Mouse (Mus musculus) heart, postnatal 14 days (tissue): ENCODE measurements around the gene Pknox1. TPM values are rescaled to one million over a fixed set of nuclear protein-coding genes. Genes with fewer than 3 reads are reported as not detected.
"Not testable (repeated sequence)": the region's sequence is repeated elsewhere in the genome, so short reads cannot be mapped to it uniquely, and the experiment has no call there.

ENCODE experiments used
- DNase-seq, 2 experiments: peaks; one replicate each; pipeline ENCODE4 v3.0.0; 2021 to 2022
- intact Hi-C: fragments of 180-260 bp; cut with DNase I; formaldehyde crosslinking; loops from one replicate; pipeline ENCODE4 v1.15.1; 2025
- total RNA-seq, 2 experiments: library from RNA; stranded (reverse); gene quantifications; 2 replicates each; pipeline ENCODE4 v1.2.3; 2021

Gene Pknox1
- total RNA-seq, 2 experiments from 2014 or later: 11.6 to 15.0 TPM

DNA sequence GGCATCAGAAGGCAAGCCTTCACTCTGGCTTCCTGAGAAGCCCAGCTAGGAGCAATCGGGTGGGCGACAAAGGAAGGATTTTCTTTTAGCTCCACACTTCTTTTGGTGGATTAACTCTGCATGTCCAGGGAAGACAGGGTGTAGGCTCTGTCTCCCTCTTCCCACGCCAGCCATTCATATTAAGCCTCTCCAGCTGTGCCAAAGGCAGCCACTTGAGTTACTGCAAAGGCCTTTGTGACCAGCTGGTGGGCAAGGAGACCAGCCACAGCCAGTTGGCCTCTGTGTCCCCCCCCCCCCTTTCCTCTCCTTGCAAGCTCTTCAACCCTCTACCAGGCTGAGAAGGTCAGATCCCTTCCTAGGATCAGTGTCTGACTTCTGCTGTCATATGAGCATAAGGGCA lies 16.6 kb upstream of the Pknox1 start:
- intact Hi-C loops: no loop called here
- DNase-seq: no peak

GRCm38 (mm10) chr17:31549389-31549788 lies 15.1 kb upstream of the Pknox1 start:
- intact Hi-C loops: no loop called here
- DNase-seq: no peak

- intact Hi-C loops, DNase-seq: not testable (repeated sequence)
These were observed 11.9 kb upstream of the Pknox1 start for GRCm38 (mm10) chr17:31552601-31553000.

DNA sequence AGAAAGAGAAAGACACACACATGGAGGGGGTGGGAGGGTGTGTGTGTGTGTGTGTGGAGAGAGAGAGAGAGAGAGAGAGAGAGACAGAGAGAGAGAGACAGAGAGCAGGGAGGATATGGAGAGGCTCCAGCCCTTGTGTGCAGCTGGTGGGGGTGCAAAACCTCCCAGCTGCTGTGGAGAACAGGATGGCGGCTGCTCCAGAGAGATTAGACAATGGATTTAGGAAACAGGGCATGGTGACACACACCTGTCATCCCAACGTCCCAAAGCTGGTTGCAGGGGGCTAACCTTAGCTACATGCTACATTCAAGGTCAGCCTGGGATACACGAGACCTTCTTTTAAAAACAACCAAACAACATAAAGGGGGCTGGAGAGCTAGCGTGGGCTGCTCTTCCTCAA lies 8.3 kb upstream of the Pknox1 start:
- intact Hi-C loops: no loop called here
- DNase-seq: no peak

GRCm38 (mm10) chr17:31557124-31557880 lies 7.2 kb upstream of the Pknox1 start:
- peak; percentile 55 to 72 for DNase-seq
- intact Hi-C loops: no loop called here

GRCm38 (mm10) chr17:31557947-31558542 lies 6.5 kb upstream of the Pknox1 start:
- intact Hi-C loops: no loop called here
- no peak for DNase-seq

DNA sequence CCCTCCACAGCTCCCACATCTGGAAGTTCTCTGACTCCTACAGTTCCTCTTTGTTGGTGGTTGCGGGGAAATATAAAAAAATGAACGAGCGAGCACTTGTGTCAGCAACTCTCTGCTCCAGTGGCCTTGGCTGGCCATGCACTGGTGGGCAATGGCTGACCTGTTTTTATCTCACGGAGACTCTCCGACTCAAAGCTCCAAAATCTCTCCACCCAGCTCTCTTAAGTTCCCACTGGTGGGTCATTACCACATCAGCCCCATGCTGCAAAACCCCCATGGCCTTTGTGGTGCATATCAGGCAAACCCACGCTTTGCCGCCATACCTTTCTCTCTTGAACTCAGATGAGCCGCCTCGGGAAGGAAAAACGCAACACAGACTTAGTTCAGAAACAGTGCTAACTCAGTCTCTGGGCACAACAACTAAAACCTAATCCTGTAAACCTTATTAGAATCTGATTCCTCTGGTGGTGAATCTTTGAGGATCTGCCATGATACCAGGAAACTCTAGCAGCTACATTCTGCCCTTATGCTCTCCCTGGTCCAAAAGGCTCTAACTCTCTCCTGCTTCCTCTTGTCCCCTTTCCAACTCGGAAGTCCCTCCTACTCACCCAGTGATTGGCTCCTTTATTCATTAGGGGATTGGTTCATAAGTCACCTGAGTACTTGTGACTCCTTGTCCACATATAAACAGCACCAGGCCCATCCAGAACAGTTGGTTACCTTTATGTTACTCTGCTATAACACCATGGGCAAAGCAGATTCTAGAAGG lies 5.3 kb upstream of the Pknox1 start:
- intact Hi-C loops: no loop called here
- DNase-seq: no peak

GRCm38 (mm10) chr17:31563632-31564014 lies 911 bp upstream of the Pknox1 start:
- peak; percentile 33 to 48 for DNase-seq
- intact Hi-C loops: loop anchor here (2.0 kb wide), 1 partner anchor 43 kb away; the partner anchor contains the start of gene Ndufv3

DNA sequence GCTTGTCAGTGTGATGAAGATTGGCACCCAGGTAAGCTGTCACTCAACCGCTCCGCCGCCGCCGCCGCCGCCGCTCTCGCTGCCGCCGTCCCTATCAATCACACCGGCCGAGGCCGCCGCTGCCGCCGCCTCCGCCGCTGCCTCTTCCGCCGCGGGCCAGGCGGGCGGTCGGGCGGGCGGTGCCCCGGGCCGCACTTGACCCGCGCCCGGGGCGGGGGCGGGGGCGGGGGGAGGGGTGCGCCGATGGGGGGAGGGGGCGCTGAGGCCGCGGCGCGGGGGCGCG lies 265 bp downstream of the Pknox1 start:
- intact Hi-C loops: loop anchor here (2.0 kb wide), 1 partner anchor 44 kb away; the partner anchor contains the start of gene Ndufv3
- no peak for DNase-seq

DNA sequence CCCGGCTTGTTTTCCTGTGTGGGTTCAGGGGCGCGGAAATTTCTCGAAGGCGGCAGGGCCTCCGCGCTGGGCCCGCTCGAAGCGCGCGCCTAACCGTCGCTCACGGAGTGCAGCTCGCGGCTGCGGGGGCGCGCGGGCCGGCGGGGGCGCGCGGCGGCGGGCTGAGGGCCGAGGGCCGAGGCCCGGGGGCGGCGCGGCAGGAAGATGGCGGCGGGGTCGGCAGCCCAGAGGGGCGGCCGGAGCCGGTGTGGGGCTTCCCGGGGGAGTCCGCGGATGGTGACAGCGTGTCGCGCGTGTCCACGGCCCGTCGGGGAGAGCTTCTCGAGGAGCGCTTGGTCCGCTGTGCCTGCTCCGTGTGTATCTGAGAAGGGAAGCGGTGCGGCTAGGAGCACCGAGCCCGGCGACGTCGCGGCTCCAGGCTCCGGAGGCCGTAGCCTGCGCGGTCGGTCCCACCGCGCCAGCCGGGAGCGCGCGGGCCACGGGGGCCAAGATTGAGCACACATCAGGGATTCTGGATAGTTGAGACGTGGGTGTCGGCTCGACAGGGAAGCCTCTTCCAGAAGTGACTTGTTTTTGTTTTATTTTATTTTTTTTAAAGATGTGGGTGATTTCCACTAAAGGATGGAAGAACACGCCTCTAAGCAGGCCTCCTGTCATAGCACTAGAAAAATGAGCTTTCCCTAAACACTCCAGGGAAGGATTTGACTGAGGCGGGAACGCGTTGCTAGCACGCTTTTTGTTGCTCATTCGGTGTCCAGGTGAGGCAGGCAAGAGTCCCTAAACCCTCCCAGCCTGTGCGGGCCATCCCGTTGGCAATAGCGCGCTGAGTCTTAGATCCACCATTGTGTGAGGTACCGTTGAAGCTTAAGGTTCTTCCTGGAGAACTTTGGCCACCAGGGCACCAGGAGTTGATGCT lies 865 bp downstream of the Pknox1 start:
- DNase-seq: peak; percentile 71 to 82
- intact Hi-C loops: loop anchor here (2.0 kb wide), 2 partner anchors 45 to 93 kb away; partner anchors contain the start of genes Ndufv3 and U2af1

DNA sequence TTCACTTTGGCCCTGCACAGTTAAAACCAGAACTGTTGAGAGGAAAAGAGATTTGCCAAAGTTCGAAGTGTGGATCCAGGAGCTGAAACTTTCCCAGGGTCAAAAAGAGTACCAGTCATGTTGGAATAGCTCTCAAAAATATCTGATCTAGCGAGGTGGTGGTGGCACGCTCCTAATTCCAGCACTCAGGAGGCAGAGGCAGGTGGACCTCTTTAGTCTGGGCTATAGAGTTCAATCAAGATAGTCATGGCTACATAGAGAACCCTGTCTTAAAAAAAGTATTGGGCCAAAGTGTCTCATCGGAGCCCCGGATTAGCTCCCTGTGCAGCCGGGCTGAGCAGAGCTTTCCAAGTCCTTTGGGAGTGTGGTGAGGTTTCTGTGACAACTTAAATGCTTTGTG lies 1.7 kb downstream of the Pknox1 start:
- no peak for DNase-seq
- intact Hi-C loops: loop anchor here (2.0 kb wide), 1 partner anchor 93 kb away; the partner anchor contains the start of gene U2af1

GRCm38 (mm10) chr17:31569756-31570155 lies 5.2 kb downstream of the Pknox1 start:
- intact Hi-C loops: no loop called here
- DNase-seq: no peak

DNA sequence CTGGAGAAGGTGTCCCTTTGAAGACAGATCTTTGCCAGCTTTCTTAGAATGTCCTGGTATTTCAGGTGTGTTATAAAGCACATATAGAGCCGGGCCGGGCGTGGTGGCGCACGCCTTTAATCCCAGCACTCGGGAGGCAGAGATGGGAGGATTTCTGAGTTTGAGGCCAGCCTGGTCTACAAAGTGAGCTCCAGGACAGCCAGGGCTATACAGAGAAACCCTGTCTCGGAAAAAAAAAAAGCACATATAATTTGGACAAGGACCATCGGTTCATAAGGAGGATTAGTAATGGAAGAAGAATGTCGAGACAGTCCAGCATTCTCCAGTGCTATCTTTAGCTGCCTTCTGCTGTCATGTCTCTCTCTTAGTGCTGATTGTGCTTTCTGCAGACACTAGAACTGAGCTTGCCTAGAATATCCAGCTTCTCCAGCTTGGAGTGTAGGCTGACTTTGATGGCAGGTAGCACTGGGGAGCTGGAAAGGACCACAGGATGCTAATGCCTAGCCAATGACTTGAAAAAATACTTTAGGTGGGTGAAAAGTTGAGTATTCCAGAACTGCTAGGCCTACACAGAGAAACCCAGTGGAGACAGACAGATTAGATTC lies 5.9 kb downstream of the Pknox1 start:
- intact Hi-C loops: no loop called here
- DNase-seq: no peak

GRCm38 (mm10) chr17:31571689-31572088 lies 7.2 kb downstream of the Pknox1 start:
- intact Hi-C loops: no loop called here
- DNase-seq: no peak

DNA sequence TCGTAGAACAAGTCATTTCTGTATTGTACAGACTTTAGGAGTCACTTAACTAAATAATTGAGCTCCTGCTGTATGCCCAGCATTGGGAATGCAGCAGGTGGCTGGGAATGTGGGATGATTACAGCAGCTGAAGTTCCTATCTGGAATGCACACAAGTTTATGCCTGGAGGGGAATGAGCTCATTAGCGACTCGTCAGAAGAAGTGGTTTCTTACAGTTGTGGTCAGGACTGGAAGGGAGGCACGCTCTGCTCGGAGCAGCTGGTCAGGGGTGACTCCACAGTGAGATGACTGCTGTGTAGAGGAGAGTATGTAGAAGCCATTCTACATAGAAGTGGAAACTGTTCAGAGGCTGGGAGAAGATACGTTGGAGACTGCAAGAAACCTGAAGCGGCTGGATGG lies 10.1 kb downstream of the Pknox1 start:
- DNase-seq: no peak
- intact Hi-C loops: no loop called here

DNA sequence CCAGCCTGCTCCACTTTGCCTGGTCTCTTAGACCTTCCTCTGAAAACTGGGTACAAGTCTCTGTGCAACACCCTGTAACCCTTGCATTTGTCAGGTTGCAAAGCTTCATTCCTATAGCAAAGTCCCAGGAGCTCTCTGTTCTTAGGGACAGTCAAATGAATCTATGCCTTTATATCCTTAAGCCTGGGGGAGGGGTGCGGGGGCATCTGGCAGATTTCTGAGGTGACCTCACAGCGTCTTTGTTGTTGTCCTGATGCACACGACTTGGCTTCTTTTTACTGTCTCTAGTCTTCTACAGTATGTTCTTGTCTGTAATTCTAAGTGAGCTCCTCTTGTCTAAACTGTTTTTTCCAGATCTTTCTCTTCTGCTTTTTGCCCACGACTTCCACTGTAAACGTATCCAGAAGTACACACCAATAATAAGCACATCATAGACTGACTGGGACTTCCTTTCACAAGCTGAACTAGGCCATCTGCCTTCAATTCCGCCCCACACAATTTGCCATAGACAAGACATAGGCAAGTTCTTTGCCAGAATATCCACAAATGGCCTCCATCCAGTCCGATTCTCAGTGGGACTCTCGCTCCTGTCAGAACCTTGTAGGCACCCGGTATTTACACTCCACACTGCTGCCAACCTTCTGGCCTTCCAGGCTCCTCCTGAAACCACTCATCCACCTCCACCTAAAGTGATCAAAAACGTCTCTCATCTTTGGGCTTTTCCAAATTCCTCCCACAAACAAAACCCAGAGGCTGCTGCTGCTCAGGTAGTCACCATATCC lies 12.1 kb downstream of the Pknox1 start:
- DNase-seq: no peak
- intact Hi-C loops: no loop called here

GRCm38 (mm10) chr17:31580344-31580743 lies 15.8 kb downstream of the Pknox1 start:
- intact Hi-C loops: no loop called here
- no peak for DNase-seq

- intact Hi-C loops: no loop called here
- no peak for DNase-seq
These were observed 18.7 kb downstream of the Pknox1 start for GRCm38 (mm10) chr17:31583185-31583584.

DNA sequence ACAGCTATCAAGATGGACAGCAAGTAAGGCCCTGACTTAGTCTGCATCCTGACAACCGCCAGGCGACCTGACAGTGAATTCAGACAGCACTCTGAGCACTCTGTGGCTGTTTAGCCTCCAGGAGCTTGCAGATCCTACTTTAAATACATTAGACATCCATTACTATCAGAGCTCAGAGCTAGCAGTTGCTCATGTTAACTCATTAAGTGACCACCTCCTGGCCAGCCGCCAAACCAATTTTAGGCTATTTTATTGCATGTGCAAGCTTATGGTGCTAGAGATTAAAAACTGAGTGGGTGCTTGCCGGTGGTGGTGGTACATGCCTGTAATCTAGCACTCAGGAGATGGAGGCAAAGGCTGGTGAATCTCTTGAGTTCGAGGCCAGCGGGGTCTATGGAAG lies 19.2 kb downstream of the Pknox1 start:
- intact Hi-C loops: no loop called here
- no peak for DNase-seq
